Mouse (Mus musculus): ENCODE results near the gene Lysmd2.

DNA sequence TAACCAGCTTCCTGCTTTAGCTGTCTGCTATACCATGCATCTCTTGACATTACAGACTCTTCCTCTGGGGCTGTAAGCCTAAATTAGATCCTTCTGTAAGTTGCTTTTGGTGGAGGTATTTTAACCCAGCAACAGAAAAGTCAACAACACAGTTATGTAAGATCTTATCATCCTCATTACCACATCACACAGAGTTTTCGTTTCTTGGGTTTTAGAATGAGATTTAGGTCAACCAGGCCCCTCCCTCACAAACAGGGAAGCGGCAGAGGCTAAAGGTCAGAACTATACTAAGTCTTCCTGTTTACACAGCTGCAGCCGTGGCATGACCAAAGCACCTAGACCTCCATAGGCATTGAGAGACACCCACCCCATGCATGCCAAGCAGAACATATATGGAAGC, 19.9 kb downstream of the Lysmd2 start:
- TF ChIP-seq EP300 (IDR thresholded peaks at IDR 0.05; ENCODE audit: insufficient read depth, low read depth, low read length) (no peak), CTCF (IDR thresholded peaks at IDR 0.05) (no peak), POLR2A (IDR thresholded peaks at IDR 0.05; ENCODE audit: insufficient read depth, low read depth, low read length) (no peak)
